Mouse (Mus musculus) cerebral cortex, adult 2 months (tissue): ENCODE results near the gene Mrpl20.

Experiments used
- WGBS: fragments of 180-500 bp; shearing (Covaris S2); methylation state at CpG from one replicate; pipeline ENCODE4 v1.1.7; 2018; 5-methylcytosine and 5-hydroxymethylcytosine counted together

Mrpl20 gene

GRCm38 (mm10) chr4:155831831-155832230, 29.2 kb downstream of the Mrpl20 start:
- WGBS = under 1% methylated on average over 25 of the region's 25 CpGs

GRCm38 (mm10) chr4:155832321-155832720, 29.6 kb downstream of the Mrpl20 start:
- WGBS = 45% methylated on average over 10 of the region's 10 CpGs

- 87% methylated on average over 4 of the region's 4 CpGs for WGBS
These were observed 30.6 kb downstream of the Mrpl20 start for GRCm38 (mm10) chr4:155833234-155833633.

- 17% methylated on average over 2 of the region's 2 CpGs for WGBS
These were observed 31.2 kb downstream of the Mrpl20 start for GRCm38 (mm10) chr4:155833836-155834235.

- WGBS = 58% methylated on average over 11 of the region's 11 CpGs
These were observed 34.8 kb downstream of the Mrpl20 start for GRCm38 (mm10) chr4:155837404-155838010.

GRCm38 (mm10) chr4:155838187-155839153, 35.8 kb downstream of the Mrpl20 start:
- 66% methylated on average over 8 of the region's 8 CpGs for WGBS

- 34% methylated on average over 16 of the region's 16 CpGs for WGBS
These were observed 36.8 kb downstream of the Mrpl20 start, which contains the start of gene Mxra8 for GRCm38 (mm10) chr4:155839483-155839910. TSS of gene Mxra8 (plus strand) at chr4:155839680.

GRCm38 (mm10) chr4:155840076-155841002, 37.7 kb downstream of the Mrpl20 start:
- WGBS = 31% methylated on average over 8 of the region's 8 CpGs

- WGBS = 2% methylated on average over 32 of the region's 32 CpGs
These were observed 38.4 kb downstream of the Mrpl20 start for GRCm38 (mm10) chr4:155841003-155841454.

GRCm38 (mm10) chr4:155841651-155842270, 39.1 kb downstream of the Mrpl20 start:
- 60% methylated on average over 38 of the region's 38 CpGs for WGBS

- 94% methylated on average over 5 of the region's 5 CpGs for WGBS
These were observed 40.6 kb downstream of the Mrpl20 start for GRCm38 (mm10) chr4:155843231-155843630.

- WGBS = 2% methylated on average over 65 of the region's 65 CpGs
These were observed 44.3 kb downstream of the Mrpl20 start, which contains the start of gene Dvl1 for GRCm38 (mm10) chr4:155846871-155847578. TSS of gene Dvl1 (plus strand) at chr4:155847402.

- 2% methylated on average over 52 of the region's 69 CpGs for WGBS
These were observed 45.1 kb downstream of the Mrpl20 start for GRCm38 (mm10) chr4:155847591-155848352.

GRCm38 (mm10) chr4:155848434-155849095, 45.9 kb downstream of the Mrpl20 start:
- WGBS = 59% methylated on average over 7 of the region's 7 CpGs

- WGBS = 91% methylated on average over 2 of the region's 2 CpGs
These were observed 46.7 kb downstream of the Mrpl20 start for GRCm38 (mm10) chr4:155849391-155849790.

GRCm38 (mm10) chr4:155849792-155850451, 47.2 kb downstream of the Mrpl20 start:
- WGBS = 85% methylated on average over 3 of the region's 3 CpGs

GRCm38 (mm10) chr4:155851368-155851767, 48.7 kb downstream of the Mrpl20 start:
- 86% methylated on average over 3 of the region's 3 CpGs for WGBS

- 55% methylated on average over 2 of the region's 2 CpGs for WGBS
These were observed 49.3 kb downstream of the Mrpl20 start for GRCm38 (mm10) chr4:155851951-155852411.
